Mouse (Mus musculus) neural tube, embryonic 14.5 days (tissue): ENCODE data around the gene Chchd10. TPM values are rescaled to one million over a fixed set of nuclear protein-coding genes. Genes with fewer than 3 reads are reported as not detected.

Experiments used
- ATAC-seq: fragments of 200-750 bp; cut with Nextera tagmentation; 2 replicates; pipeline ENCODE4 v1.8.0; 2017; ENCODE audit warnings: low read depth, mild to moderate bottlenecking, moderate TSS enrichment, moderate library complexity
- H3K27ac ChIP-seq: fragments of 300-500 bp; sonication (generic); 2 replicates; pipeline ENCODE4 v1.5.1; 2014; ENCODE audit warnings: low read depth, mild to moderate bottlenecking, control low read depth, low read length, moderate library complexity, mixed read lengths
- H3K27me3 ChIP-seq: fragments of 300-500 bp; sonication (generic); 2 replicates; pipeline ENCODE4 v1.6.1; 2014; ENCODE audit warnings: low read length; ENCODE audit not compliant: control insufficient read depth, insufficient read depth
- H3K36me3 ChIP-seq: fragments of 300-500 bp; sonication (generic); 2 replicates; pipeline ENCODE4 v1.6.1; 2014; ENCODE audit warnings: low read length, mixed read lengths; ENCODE audit not compliant: control insufficient read depth, insufficient read depth
- H3K4me1 ChIP-seq: fragments of 300-500 bp; sonication (generic); 2 replicates; pipeline ENCODE4 v1.6.1; 2014; ENCODE audit warnings: low read length; ENCODE audit not compliant: control insufficient read depth, insufficient read depth
- H3K4me2 ChIP-seq: fragments of 300-500 bp; sonication (generic); 2 replicates; pipeline ENCODE4 v1.6.1; 2014; ENCODE audit warnings: mild to moderate bottlenecking, low read depth, low read length, control low read depth
- H3K4me3 ChIP-seq: fragments of 300-500 bp; sonication (generic); 2 replicates; pipeline ENCODE4 v1.5.1; 2014; ENCODE audit warnings: low read depth, low read length, control low read depth, mixed read lengths
- H3K9ac ChIP-seq: fragments of 300-500 bp; sonication (generic); replicated peaks from 2 replicates; pipeline ENCODE4 v1.6.1; 2014; ENCODE audit warnings: low read depth, mild to moderate bottlenecking, control low read depth, low read length, mixed read lengths
- H3K9me3 ChIP-seq: fragments of 300-500 bp; sonication (generic); 2 replicates; pipeline ENCODE4 v1.6.1; 2016; ENCODE audit warnings: low read length; ENCODE audit not compliant: control insufficient read depth
- WGBS: fragments of 180-500 bp; shearing (Covaris S2); extraction: QIAGEN DNeasy Blood & Tissue Kit; methylation state at CpG from one replicate; pipeline ENCODE4 v1.1.7; 2014; 5-methylcytosine and 5-hydroxymethylcytosine counted together
- polyA plus RNA-seq: library from polyadenylated mRNA; unstranded; fragments of >200 nt; fragmentation: Nextera tagmentation; extraction: Ambion mirVana; gene quantifications from 2 replicates; pipeline ENCODE4 v1.2.1, GENCODE M21; 2014

Gene Chchd10
- polyA plus RNA-seq, 1 experiment from 2014 or later, result 158 TPM

DNA sequence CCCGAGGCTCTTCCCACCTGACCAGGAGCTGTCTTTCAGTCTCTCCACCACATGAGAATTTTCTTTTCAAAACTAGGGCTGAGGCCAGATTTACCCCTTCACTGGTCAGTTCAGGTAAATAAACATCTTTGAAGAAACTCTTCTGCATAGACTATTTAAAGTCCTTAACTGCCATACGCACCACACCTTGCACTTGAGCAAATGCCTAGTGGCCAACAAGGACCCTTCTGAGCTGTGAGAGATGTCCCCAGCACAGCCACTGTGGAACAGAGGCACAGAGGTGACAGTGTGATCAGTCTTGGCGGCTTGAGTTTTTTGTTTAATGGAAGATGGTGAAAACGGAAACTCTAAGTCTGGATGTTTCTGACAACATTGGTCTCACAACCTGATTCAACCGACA lies 13.9 kb upstream of the Chchd10 start:
- peak overlapping the region; percentile 6; the same call in 1 of the 2 replicates for H3K4me2 ChIP-seq
- H3K9me3 ChIP-seq, result no peaks in the 10 kb centered on the region
- H3K4me1 ChIP-seq, result peaks cover 22% of the 10 kb centered on the region; the same call in 1 of the 2 replicates
- no peak overlapping the region for H3K27ac ChIP-seq
- no peaks in the 10 kb centered on the region for H3K27me3 ChIP-seq
- H3K9ac ChIP-seq, result no peak overlapping the region
- ATAC-seq, result no peak
- H3K36me3 ChIP-seq, result peaks cover 3% of the 10 kb centered on the region; the same call in 1 of the 2 replicates
- 87% methylated on average over 5 of the region's 5 CpGs for WGBS
- no peak overlapping the region for H3K4me3 ChIP-seq

DNA sequence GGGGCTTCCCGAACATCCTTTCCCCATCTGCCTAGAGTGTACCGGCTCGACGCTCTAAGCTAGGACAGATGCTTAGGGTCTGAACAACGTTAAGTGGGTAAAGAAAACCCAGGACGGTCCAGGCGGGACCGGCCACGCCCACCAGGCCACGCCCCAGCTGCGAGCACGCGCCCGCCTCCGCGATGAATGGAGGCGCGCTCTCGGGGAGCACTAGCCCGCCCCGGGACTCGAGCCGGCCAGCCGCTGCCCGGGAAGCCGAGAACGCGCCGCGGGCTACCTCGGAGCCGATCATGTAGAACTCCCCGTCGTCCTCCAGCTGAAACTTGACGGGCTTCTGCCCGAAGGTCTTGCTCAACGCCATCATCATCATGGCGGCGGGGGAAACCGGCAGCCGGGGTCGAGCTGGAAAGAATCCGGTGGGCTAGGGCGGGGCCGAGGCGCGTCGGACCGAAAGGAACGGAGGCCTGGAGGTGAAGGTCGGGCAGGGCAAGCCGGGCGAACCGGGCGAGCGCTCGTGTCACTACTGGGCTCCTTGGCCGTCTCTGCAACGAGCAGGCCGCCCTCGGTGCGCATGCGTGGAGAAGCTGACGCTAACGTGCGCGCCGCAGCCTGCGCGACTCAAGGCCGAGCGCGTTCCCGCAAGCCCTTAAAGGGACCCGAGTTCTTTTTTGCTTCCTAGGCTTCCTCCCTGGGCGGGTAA lies 11.8 kb upstream of the Chchd10 start, which contains the start of gene Smarcb1:
Smarcb1 (minus strand) TSS at position 592 of the 700 bp plus-strand sequence.
- Histone ChIP-seq H3K4me2 (peak within 1 kb of the TSS; percentile 85), H3K4me1 (peaks cover 22% of the 10 kb centered on the region; the same call in 1 of the 2 replicates), H3K27ac (peak within 1 kb of the TSS; percentile 97), H3K36me3 (no peaks in the 10 kb centered on the region; the same call in 1 of the 2 replicates), H3K9me3 (no peaks in the 10 kb centered on the region), H3K9ac (peak within 1 kb of the TSS; percentile 90), H3K4me3 (peak within 1 kb of the TSS; percentile 77), H3K27me3 (no peaks in the 10 kb centered on the region)
- ATAC-seq, result peak; percentile 90
- WGBS, result under 1% methylated on average over 73 of the region's 76 CpGs

DNA sequence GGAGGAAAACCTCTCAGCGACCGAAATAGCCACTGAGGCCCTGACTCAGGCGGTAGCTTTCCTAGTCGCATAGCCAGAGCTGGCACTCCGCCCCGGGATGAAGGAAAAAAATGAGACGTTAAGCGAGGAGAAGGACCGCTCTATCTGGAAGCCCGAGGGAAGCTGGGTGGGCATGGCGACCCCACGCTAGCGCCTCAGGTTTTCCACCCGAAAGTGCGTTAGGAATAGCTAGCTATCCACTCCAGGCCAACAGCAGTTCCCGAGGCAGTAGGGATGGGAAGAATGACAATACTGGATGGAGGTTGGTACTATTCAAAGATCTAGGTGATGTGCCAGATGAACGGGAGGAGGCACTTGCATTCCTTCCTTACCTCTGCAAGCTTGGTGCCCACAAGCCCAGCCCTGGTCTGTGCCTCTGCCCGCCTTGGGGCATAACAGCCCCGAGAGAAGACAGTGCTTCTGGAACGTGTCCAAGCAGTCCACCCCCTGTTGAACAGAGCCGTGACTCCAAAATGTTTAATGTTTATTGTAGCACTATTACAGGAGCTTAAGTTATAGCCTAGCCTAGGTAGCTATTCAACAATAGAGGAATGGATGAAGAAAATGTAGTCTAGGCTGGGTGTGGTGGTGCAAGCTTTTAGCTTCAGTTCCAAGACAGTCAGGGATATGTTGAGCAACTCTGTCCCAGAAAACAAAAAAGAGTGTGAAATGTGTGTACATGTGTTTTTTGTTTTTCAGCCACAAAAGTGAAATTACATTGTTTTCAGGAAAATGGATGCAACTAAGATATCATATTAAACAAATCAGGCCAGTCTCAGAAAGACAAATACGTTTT lies 11.0 kb upstream of the Chchd10 start:
- H3K4me1 ChIP-seq, result peaks cover 22% of the 10 kb centered on the region; the same call in 1 of the 2 replicates
- H3K9me3 ChIP-seq, result no peaks in the 10 kb centered on the region
- peak overlapping the region; percentile 77 for H3K4me3 ChIP-seq
- ATAC-seq, result peak; percentile 58
- WGBS, result 4% methylated on average over 22 of the region's 22 CpGs
- H3K36me3 ChIP-seq, result no peaks in the 10 kb centered on the region; the same call in 1 of the 2 replicates
- H3K27ac ChIP-seq, result peak overlapping the region; percentile 97
- H3K27me3 ChIP-seq, result no peaks in the 10 kb centered on the region
- peak overlapping the region; percentile 85 for H3K4me2 ChIP-seq
- peak overlapping the region; percentile 90 for H3K9ac ChIP-seq

DNA sequence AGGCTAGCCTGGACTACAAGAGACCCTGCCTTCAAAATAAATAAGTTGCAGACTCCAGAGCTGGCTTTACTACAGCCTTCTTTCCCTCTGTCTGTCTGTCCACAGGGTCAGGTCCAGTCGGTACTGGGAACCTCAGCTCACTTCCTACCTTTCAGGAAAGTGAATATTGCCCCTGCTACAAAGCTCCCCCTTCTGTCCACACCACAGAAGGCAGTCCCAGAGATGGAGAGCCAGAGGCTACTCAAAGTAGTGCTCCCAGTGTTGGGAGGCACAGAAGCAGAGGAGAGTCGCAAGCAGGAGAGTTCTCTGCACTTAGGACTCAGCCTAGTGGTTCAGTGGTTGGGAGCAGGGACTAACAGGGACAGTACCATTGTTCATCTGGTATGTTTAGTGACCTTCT lies 8.6 kb upstream of the Chchd10 start:
- Histone ChIP-seq H3K9me3 (no peaks in the 10 kb centered on the region), H3K4me2 (no peak overlapping the region), H3K27ac (no peak overlapping the region), H3K27me3 (no peaks in the 10 kb centered on the region), H3K4me3 (no peak overlapping the region), H3K36me3 (no peaks in the 10 kb centered on the region; the same call in 1 of the 2 replicates), H3K4me1 (peaks cover 14% of the 10 kb centered on the region; the same call in 1 of the 2 replicates), H3K9ac (no peak overlapping the region)
- no peak for ATAC-seq
- WGBS, result 75% methylated on average over 2 of the region's 2 CpGs

DNA sequence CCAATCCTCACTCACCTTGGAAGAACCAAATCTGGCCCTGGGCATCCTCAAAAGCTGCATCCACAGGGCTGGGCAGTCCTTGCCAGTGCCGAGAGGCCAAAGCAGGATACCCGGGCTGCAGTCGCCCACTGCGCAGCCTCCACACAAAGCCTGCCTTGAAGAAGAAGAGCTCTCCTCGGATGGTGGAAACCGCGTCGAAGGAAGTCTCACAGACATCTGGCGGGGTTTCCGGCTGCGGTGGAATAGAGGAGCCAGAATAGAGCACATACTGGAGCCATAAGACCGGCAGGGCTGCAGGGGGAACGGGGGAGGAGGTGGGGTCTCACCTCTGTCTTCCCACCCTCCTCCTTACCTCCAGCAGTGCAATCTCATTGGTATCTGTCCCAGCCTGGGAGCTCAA lies 6.5 kb upstream of the Chchd10 start:
- Histone ChIP-seq H3K4me2 (no peak overlapping the region), H3K4me3 (no peak overlapping the region), H3K9ac (peak overlapping the region; percentile 11; the same call in 1 of the 2 replicates), H3K9me3 (no peaks in the 10 kb centered on the region), H3K27me3 (peaks cover under 1% of the 10 kb centered on the region; the same call in 1 of the 2 replicates), H3K4me1 (peaks cover 10% of the 10 kb centered on the region; the same call in 1 of the 2 replicates), H3K27ac (no peak overlapping the region), H3K36me3 (no peaks in the 10 kb centered on the region; the same call in 1 of the 2 replicates)
- ATAC-seq, result no peak
- 84% methylated on average over 12 of the region's 13 CpGs for WGBS

DNA sequence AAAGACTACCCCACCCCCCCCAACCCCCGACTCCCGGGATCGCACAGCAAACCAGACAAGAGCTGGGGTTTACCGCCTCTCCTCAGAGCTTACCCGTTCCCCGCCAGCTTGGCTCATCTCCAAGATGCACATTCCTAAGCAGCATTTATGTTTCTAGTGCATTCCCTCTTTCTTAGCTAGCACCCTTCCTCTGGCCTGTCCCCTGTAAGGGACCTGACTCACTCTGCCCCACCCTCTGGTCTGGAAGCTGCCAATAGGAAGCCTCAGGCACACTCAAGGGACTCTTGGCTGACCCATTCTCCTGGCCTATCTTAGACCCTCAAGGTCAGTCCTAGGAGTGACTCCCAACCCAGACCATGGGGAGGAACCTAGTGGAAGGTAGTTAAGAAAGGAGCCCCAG lies 2.6 kb upstream of the Chchd10 start:
- 32% methylated on average over 6 of the region's 6 CpGs for WGBS
- Histone ChIP-seq H3K9ac (no peak overlapping the region), H3K9me3 (no peaks in the 10 kb centered on the region), H3K4me2 (peak overlapping the region; percentile 95), H3K27ac (no peak overlapping the region), H3K4me3 (no peak overlapping the region), H3K4me1 (peaks cover 19% of the 10 kb centered on the region), H3K27me3 (peaks cover 3% of the 10 kb centered on the region; the same call in 1 of the 2 replicates), H3K36me3 (no peaks in the 10 kb centered on the region; the same call in 1 of the 2 replicates)
- no peak for ATAC-seq

DNA sequence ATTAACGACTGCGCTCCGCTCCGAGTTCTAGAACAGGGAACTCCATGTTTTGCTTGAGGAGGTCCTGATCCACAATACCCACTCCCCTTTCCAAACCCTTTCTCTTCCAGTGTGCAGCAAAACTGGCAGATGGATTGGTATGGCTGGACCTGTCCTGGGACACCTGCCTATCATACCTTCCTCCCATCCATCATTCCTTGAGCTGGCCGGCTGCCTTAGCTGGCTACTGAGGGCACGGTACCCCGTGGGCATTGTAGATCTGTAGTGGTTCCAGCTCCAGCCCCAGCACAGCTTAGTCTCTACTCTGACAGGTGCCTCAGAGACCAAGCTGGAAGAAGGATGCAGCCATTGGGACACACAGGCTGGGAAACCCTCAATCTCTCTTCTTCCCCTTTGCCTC lies 1.6 kb upstream of the Chchd10 start:
- peak overlapping the region; percentile 95 for H3K4me2 ChIP-seq
- no peak overlapping the region for H3K27ac ChIP-seq
- H3K9ac ChIP-seq, result peak overlapping the region; percentile 75
- ATAC-seq, result no peak
- no peaks in the 10 kb centered on the region for H3K36me3 ChIP-seq
- peak overlapping the region; percentile 48; the same call in 1 of the 2 replicates for H3K4me3 ChIP-seq
- H3K9me3 ChIP-seq, result no peaks in the 10 kb centered on the region
- H3K27me3 ChIP-seq, result peaks cover 3% of the 10 kb centered on the region; the same call in 1 of the 2 replicates
- 22% methylated on average over 7 of the region's 7 CpGs for WGBS
- peaks cover 19% of the 10 kb centered on the region for H3K4me1 ChIP-seq

DNA sequence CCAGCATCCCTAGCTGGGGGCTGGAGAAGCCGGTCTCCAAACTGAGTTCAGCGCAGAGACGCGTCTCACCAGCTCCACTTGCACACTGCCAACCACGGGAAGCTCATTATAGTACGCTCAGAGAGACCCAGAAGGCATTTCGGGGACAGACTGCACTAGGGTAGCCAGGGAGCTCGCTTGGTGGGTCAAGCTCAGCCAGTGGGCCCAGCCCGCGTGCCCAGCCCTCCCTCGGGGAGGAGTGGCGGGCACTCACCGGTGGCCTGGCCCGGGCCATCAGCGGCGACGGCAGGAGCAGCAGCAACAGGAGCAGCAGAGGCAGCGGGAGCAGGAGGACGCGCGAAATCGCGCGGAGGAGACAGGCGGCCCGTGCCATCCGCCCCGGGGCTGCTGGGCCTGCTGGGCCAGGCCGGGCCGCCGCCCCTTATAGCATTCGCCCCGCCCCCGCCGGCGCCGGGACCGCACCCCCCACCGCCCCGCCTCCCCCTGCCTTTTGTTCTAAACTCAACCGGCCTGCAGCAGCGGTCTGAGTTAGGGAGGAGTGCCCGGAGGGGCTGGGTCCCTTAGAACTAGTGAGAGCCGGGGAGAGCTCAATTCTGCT lies 750 bp upstream of the Chchd10 start:
- under 1% methylated on average over 38 of the region's 44 CpGs for WGBS
- peak; percentile 36; the same call in 1 of the 2 replicates for ATAC-seq
- no peaks in the 10 kb centered on the region for H3K9me3 ChIP-seq
- H3K36me3 ChIP-seq, result no peaks in the 10 kb centered on the region
- peak overlapping the region; percentile 48 for H3K4me3 ChIP-seq
- peak overlapping the region; percentile 95 for H3K4me2 ChIP-seq
- H3K9ac ChIP-seq, result peak overlapping the region; percentile 75
- H3K27ac ChIP-seq, result 0 out of 2 replicates have a peak overlapping the region, but pooled peaks have one; percentile 39
- H3K27me3 ChIP-seq, result peaks cover 3% of the 10 kb centered on the region; the same call in 1 of the 2 replicates
- H3K4me1 ChIP-seq, result peaks cover 19% of the 10 kb centered on the region
